Mouse (Mus musculus) liver, adult 2 months (tissue): ENCODE data around the gene Dmrta2.

Experiments used
- CTCF ChIP-seq: fragments of 200-500 bp; IDR thresholded peaks from 2 replicates; pipeline ENCODE4 v1.5.1; 2011; ENCODE audit warnings: low read depth, low read length, control low read depth
- POLR2A ChIP-seq: fragments of 200-500 bp; IDR thresholded peaks from 2 replicates; pipeline ENCODE4 v1.6.1; 2011; ENCODE audit warnings: low read length, control low read depth; ENCODE audit not compliant: insufficient read depth; ENCODE audit errors: extremely low read depth

- TF ChIP-seq CTCF (no peak), POLR2A (no peak)
Measured at GRCm38 (mm10) chr4:109963570-109964279, 14.1 kb upstream of the Dmrta2 start.
